Comparison of ENCODE assay signal across 11 mouse cellular contexts in genomic region chr2:35696193-35696541, GRCm38 (mm10).
DNase-seq lines count a peak whose midpoint lies in the region; ATAC-seq lines count a peak whose summit lies in the region.
"Had no signal": no experiment of that assay in that cellular context is flagged by ENCODE, and none has a peak within 500 bp of the region (broad histone marks: within the 10 kb centered on the region; RNA-seq: fewer than 3 reads in every experiment).

No protein-coding gene starts in this region.

- peaks cover 100% of the 10 kb centered on the region for H3K4me1 ChIP-seq in heart, embryonic 13.5 days
- H3K4me1 ChIP-seq in lung, embryonic 16.5 days (replicated peaks; ENCODE audit: control insufficient read depth, insufficient read depth, low read length), result peaks cover 82% of the 10 kb centered on the region
- peaks cover 78% of the 10 kb centered on the region for H3K4me1 ChIP-seq in intestine, embryonic 16.5 days (ENCODE audit: control insufficient read depth, insufficient read depth, low read length)
- H3K4me1 ChIP-seq in stomach, embryonic 15.5 days, result peaks cover 74% of the 10 kb centered on the region

- H3K9ac ChIP-seq in heart, embryonic 13.5 days, result peak overlapping the region; percentile 78
- peak overlapping the region; percentile 37; the same call in 1 of the 2 replicates for H3K9ac ChIP-seq in lung, embryonic 16.5 days (ENCODE audit: low read length)
- H3K9ac ChIP-seq in intestine, embryonic 16.5 days (ENCODE audit: low read depth, low read length), result 0 out of 2 replicates have a peak overlapping the region, but pooled peaks have one; percentile 50
- no peak overlapping the region for H3K9ac ChIP-seq in stomach, embryonic 15.5 days
- H3K9ac ChIP-seq: liver, embryonic 15.5 days had no signal

- DNase-seq in heart, postnatal 10 days, result no peak
- DNase-seq in lung, postnatal 4 days, result no peak
- no peak for DNase-seq in ovary, postnatal 36 days (ENCODE audit: low spot score)
- no peak for DNase-seq in right cerebral cortex, postnatal 25 days
- DNase-seq: cerebellum, postnatal 14 days had no signal

- peak overlapping the region; percentile 93 for H3K27ac ChIP-seq in heart, embryonic 13.5 days (replicated peaks)
- H3K27ac ChIP-seq in lung, embryonic 16.5 days (ENCODE audit: low read length), result peak overlapping the region; percentile 97
- peak overlapping the region; percentile 96 for H3K27ac ChIP-seq in intestine, embryonic 16.5 days (ENCODE audit: low read length)
- peak overlapping the region; percentile 97 for H3K27ac ChIP-seq in stomach, embryonic 15.5 days

- ATAC-seq in heart, embryonic 13.5 days (ENCODE audit: extremely low read depth, insufficient number of reproducible peaks, low FRiP score, low TSS enrichment), result no peak
- no peak for ATAC-seq in lung, embryonic 16.5 days (ENCODE audit: low read depth)
- no peak for ATAC-seq in intestine, embryonic 16.5 days
- ATAC-seq in stomach, embryonic 15.5 days (ENCODE audit: insufficient read depth, low FRiP score, low read depth), result no peak

- no peaks in the 10 kb centered on the region for H3K27me3 ChIP-seq in heart, embryonic 13.5 days (replicated peaks)
- H3K27me3 ChIP-seq in lung, embryonic 16.5 days (ENCODE audit: control insufficient read depth, insufficient read depth, low read depth, low read length), result no peaks in the 10 kb centered on the region
- no peaks in the 10 kb centered on the region for H3K27me3 ChIP-seq in intestine, embryonic 16.5 days (replicated peaks; ENCODE audit: control insufficient read depth, insufficient read depth, low read length)
- H3K27me3 ChIP-seq in stomach, embryonic 15.5 days (replicated peaks), result no peaks in the 10 kb centered on the region
- H3K27me3 ChIP-seq: CH12.LX; liver, embryonic 15.5 days had no signal

- 47% methylated on average over 7 of the region's 7 CpGs for WGBS in heart, embryonic 13.5 days
- WGBS in lung, embryonic 16.5 days, result 41% methylated on average over 7 of the region's 7 CpGs
- WGBS in intestine, embryonic 16.5 days, result 39% methylated on average over 7 of the region's 7 CpGs
- 45% methylated on average over 7 of the region's 7 CpGs for whole genome bisulfite sequencing in stomach, embryonic 15.5 days

- intact Hi-C loops in heart, postnatal 10 days (cut with DNase I), result no loop called here

- H3K4me2 ChIP-seq in heart, embryonic 13.5 days, result peak overlapping the region; percentile 60
- peak overlapping the region; percentile 47 for H3K4me2 ChIP-seq in lung, embryonic 16.5 days (ENCODE audit: low read depth, low read length)
- peak overlapping the region; percentile 55 for H3K4me2 ChIP-seq in intestine, embryonic 16.5 days (ENCODE audit: low read depth, low read length)
- H3K4me2 ChIP-seq in stomach, embryonic 15.5 days, result peak overlapping the region; percentile 39

- peak overlapping the region; percentile 22; the same call in 1 of the 2 replicates for H3K4me3 ChIP-seq in heart, embryonic 13.5 days
- H3K4me3 ChIP-seq in lung, embryonic 16.5 days (ENCODE audit: low read length), result 0 out of 2 replicates have a peak overlapping the region, but pooled peaks have one; percentile 2
- H3K4me3 ChIP-seq in intestine, embryonic 16.5 days (ENCODE audit: low read length), result no peak overlapping the region
- peak overlapping the region; percentile 23; the same call in 1 of the 2 replicates for H3K4me3 ChIP-seq in stomach, embryonic 15.5 days (replicated peaks)

- H3K36me3 ChIP-seq in heart, embryonic 13.5 days, result no peaks in the 10 kb centered on the region
- no peaks in the 10 kb centered on the region for H3K36me3 ChIP-seq in lung, embryonic 16.5 days (ENCODE audit: control insufficient read depth, insufficient read depth, low read length)
- H3K36me3 ChIP-seq in intestine, embryonic 16.5 days (ENCODE audit: control insufficient read depth, insufficient read depth, low read length), result no peaks in the 10 kb centered on the region
- H3K36me3 ChIP-seq in stomach, embryonic 15.5 days, result no peaks in the 10 kb centered on the region
- H3K36me3 ChIP-seq: liver, embryonic 15.5 days had no signal

- no peaks in the 10 kb centered on the region for H3K9me3 ChIP-seq in heart, embryonic 13.5 days
- no peaks in the 10 kb centered on the region for H3K9me3 ChIP-seq in lung, embryonic 16.5 days (ENCODE audit: control insufficient read depth, low read length)
- no peaks in the 10 kb centered on the region for H3K9me3 ChIP-seq in intestine, embryonic 16.5 days (ENCODE audit: control insufficient read depth, low read length)
- H3K9me3 ChIP-seq in stomach, embryonic 15.5 days, result no peaks in the 10 kb centered on the region
- H3K9me3 ChIP-seq: liver, embryonic 15.5 days had no signal
